8 mouse cellular contexts compared by ENCODE assay signal in the genomic region with DNA sequence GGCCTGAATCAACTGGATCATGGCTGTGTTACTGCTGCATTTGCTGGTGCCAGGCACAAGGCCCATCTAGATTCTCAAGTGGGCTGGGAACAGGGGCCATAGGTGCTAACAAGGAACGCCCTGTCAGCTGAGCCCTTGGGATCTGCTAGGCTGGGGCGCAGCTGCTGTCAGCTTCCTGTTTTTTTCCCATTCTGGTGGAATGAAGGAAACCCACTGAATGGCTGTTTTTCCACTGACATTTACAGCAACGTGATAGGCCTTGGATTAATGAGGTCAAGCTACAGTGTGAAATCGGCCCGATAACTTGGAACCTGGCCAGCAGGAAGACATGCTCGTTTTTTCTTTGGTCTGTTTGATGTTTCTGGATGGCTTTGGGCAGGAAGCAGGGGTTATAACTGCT. TPM values are rescaled to one million over a fixed set of nuclear protein-coding genes. Genes with fewer than 3 reads are reported as not detected.
A peak's percentile ranks its signal among the peaks of the same experiment; 100 is the strongest.
DNase-seq lines count a peak whose midpoint lies in the region; ATAC-seq and TF ChIP-seq lines count a peak whose summit lies in the region.

No protein-coding gene starts in this region.

- no peak for TF ChIP-seq CTCF in gastrocnemius, adult 2 months (IDR thresholded peaks at IDR 0.05)
- no peak for TF ChIP-seq CTCF in lung, postnatal 0 days (IDR thresholded peaks at IDR 0.05)

- peak overlapping the region; percentile 77 for H3K27ac ChIP-seq in gastrocnemius, adult 2 months
- no peak overlapping the region for H3K27ac ChIP-seq in lung, postnatal 0 days (ENCODE audit: low read length)

- H3K4me3 ChIP-seq in gastrocnemius, adult 2 months, result no peak overlapping the region
- no peak overlapping the region for H3K4me3 ChIP-seq in lung, postnatal 0 days (ENCODE audit: low read depth, low read length)

- intact Hi-C loops in gastrocnemius, adult 2 months (cut with DNase I), result loop anchor here (5.0 kb wide), 1 partner anchor 59 kb away; no protein-coding TSS in a partner anchor

- peak; percentile 48 for DNase-seq in gastrocnemius, adult 2 months
- no peak for DNase-seq in gastrocnemius, adult 8-10 months (ENCODE audit: low spot score in 2 of 2)
- peak; percentile 72 to 92 for DNase-seq in adrenal gland, adult (ENCODE audit: inconsistent age in 2 of 2, low spot score in 1 of 2)
- peak; percentile 99 for DNase-seq in heart, adult 11 months
- DNase-seq in lung, postnatal 0 days (ENCODE audit: low spot score), result peak; percentile 64
- no peak for DNase-seq in urinary bladder, adult 2 months (ENCODE audit: low spot score)
- no peak for DNase-seq in urinary bladder, postnatal 25 days (ENCODE audit: low spot score)

- H3K9ac ChIP-seq in lung, postnatal 0 days (replicated peaks; ENCODE audit: low read depth), result no peak overlapping the region

- ATAC-seq in inflammation-experienced regulatory T-cells, adult 6 months, result peak; percentile 25
- peak; percentile 83 for ATAC-seq in lung, postnatal 0 days

- H3K4me2 ChIP-seq in lung, postnatal 0 days (replicated peaks; ENCODE audit: low read depth, low read length), result no peak overlapping the region

- 10% methylated on average over 6 of the region's 6 CpGs for WGBS in lung, postnatal 0 days

- H3K9me3 ChIP-seq in lung, postnatal 0 days (ENCODE audit: low read length), result no peaks in the 10 kb centered on the region; the same call in 1 of the 2 replicates

- TF ChIP-seq EP300 in lung, postnatal 0 days (IDR thresholded peaks at IDR 0.05), result peak; percentile 84

- H3K4me1 ChIP-seq in lung, postnatal 0 days (ENCODE audit: insufficient read depth, low read depth, low read length), result peaks cover 7% of the 10 kb centered on the region

- no peaks in the 10 kb centered on the region for H3K36me3 ChIP-seq in lung, postnatal 0 days (ENCODE audit: insufficient read depth, low read length)

- H3K27me3 ChIP-seq in lung, postnatal 0 days (replicated peaks; ENCODE audit: insufficient read depth, low read length), result peaks cover 15% of the 10 kb centered on the region; the same call in 1 of the 2 replicates

RNA-seq across cellular contexts. Expression of a gene that starts 7.6 kb away (rescaled TPM):
- 1 to 10 TPM; 3.1 to 4.1 TPM for total RNA-seq in gastrocnemius, adult 2 months (2021)
- 1 to 10 TPM; 2.4 to 3.0 (median 2.7) TPM for total RNA-seq in gastrocnemius, adult 8-10 months (2022)
- polyA plus RNA-seq in inflammation-experienced regulatory T-cells, adult 6 months (2017; shearing (Covaris generic)), result 100 to 1,000 TPM; 106 to 120 (median 115) TPM
- 30.6 and 48.6 TPM in 2 replicates for polyA plus RNA-seq in lung, postnatal 0 days (2015; fragmentation: Nextera tagmentation; extraction: Ambion mirVana)
- 0.95 and 2.0 TPM in 2 replicates for polyA plus RNA-seq in urinary bladder, adult 2 months (2012; rRNA removed)

RNA-seq across cellular contexts. Expression of a gene that starts 48.1 kb away (rescaled TPM):
- 1 to 10 TPM; 4.2 to 4.8 TPM for total RNA-seq in gastrocnemius, adult 2 months (2021)
- 1 to 10 TPM; 2.3 to 3.8 (median 3.2) TPM for total RNA-seq in gastrocnemius, adult 8-10 months (2022)
- 1 to 10 TPM; 2.5 to 5.2 (median 2.8) TPM for polyA plus RNA-seq in inflammation-experienced regulatory T-cells, adult 6 months (2017; shearing (Covaris generic))
- 6.4 and 6.6 TPM in 2 replicates for polyA plus RNA-seq in lung, postnatal 0 days (2015; fragmentation: Nextera tagmentation; extraction: Ambion mirVana)
- polyA plus RNA-seq in urinary bladder, adult 2 months (2012; rRNA removed), result 6.6 and 7.4 TPM in 2 replicates

Comparison
In these comparisons a context has a peak if more than half of its experiments do, and no peak if none do; other contexts are left out.
1. DNase-seq: peak in gastrocnemius, adult 2 months (single experiment), adrenal gland, adult (2 of 2), heart, adult 11 months (single experiment) and lung, postnatal 0 days (single experiment); none in gastrocnemius, adult 8-10 months (0 of 2), urinary bladder, adult 2 months (single experiment) and urinary bladder, postnatal 25 days (single experiment).
2. RNA of a gene that starts 7.6 kb away (polyA plus RNA-seq): 106 to 120 TPM in inflammation-experienced regulatory T-cells, adult 6 months and 30.6 to 48.6 TPM in lung, postnatal 0 days; 0.95 to 2.0 TPM in urinary bladder, adult 2 months; every median in the first group is over 10 times any median in the second.